16 mouse cellular contexts compared by ENCODE assay signal in the genomic region with DNA sequence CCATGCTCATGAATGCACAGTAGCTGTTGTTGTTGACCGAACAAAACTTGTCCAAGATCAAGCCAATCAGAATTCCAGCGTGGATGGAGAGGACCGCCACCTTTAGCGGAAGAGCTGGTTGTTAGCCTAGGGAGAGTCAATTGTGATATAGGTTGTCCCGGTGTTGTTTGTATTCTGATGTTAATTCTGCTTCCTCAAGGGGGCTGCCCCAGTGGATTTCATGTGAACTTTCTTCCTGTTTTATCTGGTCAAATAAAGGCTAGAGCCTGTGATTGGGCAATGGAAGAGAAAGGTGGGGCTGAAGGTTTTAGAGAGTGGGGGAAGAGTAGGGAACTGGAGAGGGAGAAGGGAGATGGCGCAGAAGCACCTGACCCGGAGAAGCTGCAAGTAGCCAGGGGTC. TPM values are rescaled to one million over a fixed set of nuclear protein-coding genes. Genes with fewer than 3 reads are reported as not detected.
A peak's percentile ranks its signal among the peaks of the same experiment; 100 is the strongest.
DNase-seq lines count a peak whose midpoint lies in the region; ATAC-seq lines count a peak whose summit lies in the region.
"Had no signal": no experiment of that assay in that cellular context is flagged by ENCODE, and none has a peak within 500 bp of the region (broad histone marks: within the 10 kb centered on the region; RNA-seq: fewer than 3 reads in every experiment).

No protein-coding gene starts in this region.

- peak; percentile 92 for DNase-seq in ES-CJ7 (ENCODE audit: low read depth, low spot score)
- peak; percentile 99 for DNase-seq in R1 (ENCODE audit: low read depth, low spot score)
- no peak for DNase-seq in MN1 (ENCODE audit: low spot score)
- no peak for DNase-seq in adipocyte (ENCODE audit: low spot score)
- no peak for DNase-seq in lung, postnatal 4 days
- DNase-seq: adrenal gland, adult 8-10 months; cerebellum, adult 11 months; cerebellum, adult 8-10 months; cerebellum, postnatal 14 days; embryo, embryonic 11 days; gastrocnemius, postnatal 36 days; heart, adult 2 months; heart, postnatal 14 days had no signal

- ATAC-seq in megakaryocyte progenitor cell, adult 5-6 weeks (replicated peaks; ENCODE audit: poor library complexity): peak; percentile 63
- ATAC-seq: forebrain, embryonic 15.5 days; intestine, postnatal 0 days had no signal

RNA-seq across cellular contexts. Expression of gene Slc38a2, which starts 22.7 kb away (rescaled TPM):
- total RNA-seq in megakaryocyte progenitor cell, adult 5-6 weeks (2015): 149 and 157 TPM in 2 replicates
- total RNA-seq in megakaryocyte progenitor cell, adult 5-6 weeks (2017): 70.7 and 73.4 TPM in 2 replicates

Comparison
In these comparisons a context has a peak if more than half of its experiments do, and no peak if none do; other contexts are left out.
1. DNase-seq: peak in ES-CJ7 (single experiment) and R1 (single experiment); none in MN1 (single experiment), adipocyte (single experiment) and lung, postnatal 4 days (0 of 2).